Mouse (Mus musculus) embryonic facial prominence, embryonic 10.5 days (tissue): ENCODE results near the gene Zfp704. TPM values are rescaled to one million over a fixed set of nuclear protein-coding genes. Genes with fewer than 3 reads are reported as not detected.

ENCODE experiments used
- DNase-seq: peaks from one replicate; pipeline ENCODE4 v3.0.0-alpha.2; 2017; ENCODE audit warnings: low spot score
- H3K27ac ChIP-seq: fragments of 300-500 bp; sonication (generic); replicated peaks from 2 replicates; pipeline ENCODE4 v1.5.1; 2016; ENCODE audit warnings: mild to moderate bottlenecking
- H3K27me3 ChIP-seq: fragments of 300-500 bp; sonication (generic); replicated peaks from 2 replicates; pipeline ENCODE4 v1.6.1; 2016; ENCODE audit warnings: low read depth, mild to moderate bottlenecking; ENCODE audit not compliant: poor library complexity, severe bottlenecking
- H3K36me3 ChIP-seq: fragments of 300-500 bp; sonication (generic); replicated peaks from 2 replicates; pipeline ENCODE4 v1.6.1; 2016; ENCODE audit warnings: mild to moderate bottlenecking, moderate library complexity
- H3K4me1 ChIP-seq: fragments of 300-500 bp; sonication (generic); 2 replicates; pipeline ENCODE4 v1.6.1; 2016
- H3K4me3 ChIP-seq: fragments of 300-500 bp; sonication (generic); 2 replicates; pipeline ENCODE4 v1.5.1; 2016; ENCODE audit warnings: mild to moderate bottlenecking, moderate library complexity
- H3K9me3 ChIP-seq: fragments of 300-500 bp; sonication (generic); 2 replicates; pipeline ENCODE4 v1.6.1; 2016; ENCODE audit warnings: mild to moderate bottlenecking
- WGBS: fragments of 180-500 bp; shearing (Covaris S2); methylation state at CpG from one replicate; pipeline ENCODE4 v1.1.7; 2016; 5-methylcytosine and 5-hydroxymethylcytosine counted together
- polyA plus RNA-seq: library from polyadenylated mRNA; unstranded; fragments of >200 nt; fragmentation: Nextera tagmentation; extraction: Ambion mirVana; gene quantifications from 2 replicates; pipeline ENCODE4 v1.2.1, GENCODE M21; 2016

Zfp704 gene
- polyA plus RNA-seq, 1 experiment from 2014 or later, result 7.4 TPM

DNA sequence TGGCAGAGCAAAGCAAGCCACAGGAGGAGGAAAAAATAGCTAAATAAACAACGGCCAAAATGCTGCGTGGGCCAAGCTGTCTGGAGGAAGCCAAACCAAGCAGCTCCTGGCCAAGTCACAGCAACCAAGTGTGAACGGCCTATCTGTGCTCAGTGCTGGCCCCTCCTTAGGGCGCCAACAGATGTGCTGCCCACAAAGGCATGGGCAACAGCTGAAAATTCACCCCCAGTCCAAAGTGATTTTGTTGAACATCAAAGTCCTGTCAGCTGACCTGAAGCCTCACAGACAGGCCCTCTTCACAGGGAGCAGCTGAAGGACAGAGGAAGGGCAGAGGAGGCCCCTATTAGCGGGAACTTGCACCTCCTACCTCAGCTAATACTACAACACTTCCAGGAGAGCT, 148.2 kb downstream of the Zfp704 start:
- DNase-seq, result no peak
- H3K4me3 ChIP-seq, result no peak overlapping the region
- H3K27me3 ChIP-seq, result no peaks in the 10 kb centered on the region
- H3K36me3 ChIP-seq, result peaks cover 36% of the 10 kb centered on the region
- H3K4me1 ChIP-seq, result no peaks in the 10 kb centered on the region
- 92% methylated on average over 5 of the region's 5 CpGs for WGBS
- H3K9me3 ChIP-seq, result 0 out of 2 replicates have a peak, but pooled peaks cover 4% of the 10 kb centered on the region
- no peak overlapping the region for H3K27ac ChIP-seq

DNA sequence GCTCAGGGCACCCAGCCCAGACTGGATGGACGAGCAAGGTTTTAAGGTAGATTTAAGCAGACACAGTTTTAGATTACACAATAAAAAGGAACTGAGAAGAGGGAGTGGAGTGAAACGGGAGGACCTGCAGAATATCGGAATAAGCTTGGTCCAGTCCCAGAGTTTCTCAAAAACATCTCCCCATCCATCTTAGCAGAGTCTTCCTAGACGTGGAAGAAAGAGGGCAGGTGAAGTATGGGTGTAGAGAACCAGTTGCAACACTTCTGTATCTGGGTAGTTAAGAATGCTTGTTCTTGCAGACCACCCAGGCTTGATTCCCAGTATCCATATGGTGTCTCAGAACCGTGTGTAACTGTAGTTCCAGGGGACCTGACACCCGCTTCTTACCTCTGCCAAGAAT, 149.6 kb downstream of the Zfp704 start:
- no peak for DNase-seq
- Histone ChIP-seq H3K27me3 (no peaks in the 10 kb centered on the region), H3K36me3 (peaks cover 39% of the 10 kb centered on the region), H3K27ac (no peak overlapping the region), H3K4me1 (no peaks in the 10 kb centered on the region), H3K4me3 (no peak overlapping the region), H3K9me3 (0 out of 2 replicates have a peak, but pooled peaks cover 4% of the 10 kb centered on the region)
- 92% methylated on average over 6 of the region's 6 CpGs for WGBS

DNA sequence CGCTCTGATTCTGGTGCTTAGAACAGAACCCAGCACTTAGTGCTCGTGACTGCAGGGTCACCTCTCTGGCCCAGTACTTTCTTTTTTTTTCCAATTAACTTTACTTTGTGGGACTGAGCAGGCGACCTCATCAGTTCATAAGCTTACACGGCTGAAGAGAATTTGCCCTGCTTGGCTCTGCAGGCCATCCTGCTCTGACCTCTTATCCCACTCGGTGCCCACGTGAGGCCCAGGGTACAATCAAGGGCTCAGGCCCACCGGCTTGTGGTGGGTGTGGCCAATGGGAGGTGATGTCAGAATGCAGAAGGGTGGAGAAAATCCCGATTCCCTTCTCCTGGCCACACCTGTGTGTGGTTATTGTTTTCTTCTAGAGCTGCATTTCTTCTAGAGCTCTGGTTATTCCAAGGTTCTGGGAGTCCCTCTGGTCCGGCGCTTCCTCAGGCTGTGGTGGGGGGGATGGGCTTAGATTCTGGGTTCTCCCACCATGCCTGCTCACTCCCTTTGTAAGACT, 153.4 kb downstream of the Zfp704 start:
- peaks cover 17% of the 10 kb centered on the region for H3K36me3 ChIP-seq
- DNase-seq, result no peak
- H3K27me3 ChIP-seq, result no peaks in the 10 kb centered on the region
- no peaks in the 10 kb centered on the region for H3K4me1 ChIP-seq
- no peaks in the 10 kb centered on the region for H3K9me3 ChIP-seq
- H3K27ac ChIP-seq, result no peak overlapping the region
- 76% methylated on average over 10 of the region's 10 CpGs for WGBS
- H3K4me3 ChIP-seq, result no peak overlapping the region

DNA sequence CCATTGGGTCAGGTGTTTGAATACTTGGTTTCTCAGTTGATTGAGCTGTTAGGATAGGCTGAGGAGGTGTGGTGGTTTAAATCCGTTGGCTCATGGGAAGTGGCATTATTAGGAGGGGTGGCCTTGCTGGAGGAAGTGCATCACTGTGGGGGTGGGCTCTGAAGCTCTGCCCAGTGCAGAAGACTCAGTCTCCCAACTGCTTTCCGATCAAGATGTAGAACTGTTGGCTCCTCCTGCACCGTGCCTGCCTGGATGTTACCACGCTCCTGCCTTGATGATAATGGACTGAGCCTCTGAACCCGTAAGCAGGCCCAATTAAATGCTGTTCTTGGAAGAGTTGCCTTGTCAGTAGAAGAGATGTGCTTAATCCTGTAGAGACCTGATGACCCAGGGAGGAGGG, 154.5 kb downstream of the Zfp704 start:
- Histone ChIP-seq H3K27me3 (no peaks in the 10 kb centered on the region), H3K36me3 (peaks cover 14% of the 10 kb centered on the region), H3K27ac (no peak overlapping the region), H3K9me3 (no peaks in the 10 kb centered on the region), H3K4me1 (no peaks in the 10 kb centered on the region), H3K4me3 (no peak overlapping the region)
- no peak for DNase-seq
- WGBS, result 93% methylated on average over 5 of the region's 5 CpGs

DNA sequence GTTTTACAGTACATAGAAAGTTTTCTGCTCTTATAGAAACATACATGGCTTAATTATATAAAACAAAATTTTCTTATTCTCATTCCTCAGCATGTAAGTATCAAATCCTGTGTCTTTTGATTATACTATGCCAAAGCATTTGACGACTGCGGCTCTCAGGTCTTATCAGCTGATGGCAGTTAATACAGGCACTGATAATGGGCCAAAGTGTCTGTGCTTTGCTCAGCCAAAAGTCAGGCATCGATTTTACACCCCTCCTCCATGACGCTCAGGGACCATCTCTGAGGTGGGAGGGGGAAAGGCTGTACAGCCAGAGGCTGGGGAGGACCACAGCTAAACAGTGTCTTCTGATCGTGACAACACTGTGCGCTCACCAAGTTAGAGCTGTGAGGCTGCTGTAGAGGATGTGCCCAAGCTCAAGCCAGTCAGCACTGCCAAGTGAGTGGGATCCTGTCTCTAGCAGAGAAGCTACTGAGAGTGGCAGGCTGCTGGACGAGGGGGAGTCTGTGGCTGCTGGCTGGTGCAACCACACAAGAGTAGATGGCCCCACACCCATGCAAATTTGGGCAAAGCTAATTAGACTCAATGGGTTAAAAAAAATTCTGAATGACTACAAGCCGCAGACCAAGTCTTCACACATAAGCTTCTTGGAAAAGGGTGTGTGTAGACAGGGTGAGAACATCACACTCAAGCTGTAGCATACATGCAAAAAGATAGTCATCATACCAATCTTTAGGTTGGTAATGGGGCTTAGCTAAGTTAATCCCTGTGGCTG, 155.1 kb downstream of the Zfp704 start:
- H3K4me3 ChIP-seq, result no peak overlapping the region
- no peaks in the 10 kb centered on the region for H3K9me3 ChIP-seq
- H3K27ac ChIP-seq, result no peak overlapping the region
- no peaks in the 10 kb centered on the region for H3K4me1 ChIP-seq
- H3K36me3 ChIP-seq, result peaks cover 13% of the 10 kb centered on the region
- no peak for DNase-seq
- no peaks in the 10 kb centered on the region for H3K27me3 ChIP-seq
- WGBS, result 91% methylated on average over 8 of the region's 8 CpGs

DNA sequence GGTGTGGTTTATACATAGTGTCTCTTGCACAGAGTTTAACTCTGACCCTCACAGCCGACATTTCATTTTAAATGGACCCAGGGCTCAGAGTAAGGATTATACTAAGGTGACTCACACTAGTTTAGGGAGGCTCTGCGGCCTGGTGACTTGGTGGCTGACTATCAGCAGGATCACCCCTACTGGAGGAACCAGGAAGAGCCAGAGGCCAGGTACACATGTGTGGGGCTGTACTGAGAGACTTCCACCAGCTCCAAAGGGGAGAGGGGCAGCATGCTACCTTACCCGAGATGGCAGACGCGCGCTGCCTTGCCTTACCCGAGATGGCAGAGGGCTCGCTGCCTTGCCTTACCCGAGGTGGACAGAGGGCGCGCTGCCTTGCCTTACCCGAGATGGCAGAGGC, 159.4 kb downstream of the Zfp704 start:
- H3K4me3 ChIP-seq, result no peak overlapping the region
- WGBS, result 95% methylated on average over 12 of the region's 12 CpGs

DNA sequence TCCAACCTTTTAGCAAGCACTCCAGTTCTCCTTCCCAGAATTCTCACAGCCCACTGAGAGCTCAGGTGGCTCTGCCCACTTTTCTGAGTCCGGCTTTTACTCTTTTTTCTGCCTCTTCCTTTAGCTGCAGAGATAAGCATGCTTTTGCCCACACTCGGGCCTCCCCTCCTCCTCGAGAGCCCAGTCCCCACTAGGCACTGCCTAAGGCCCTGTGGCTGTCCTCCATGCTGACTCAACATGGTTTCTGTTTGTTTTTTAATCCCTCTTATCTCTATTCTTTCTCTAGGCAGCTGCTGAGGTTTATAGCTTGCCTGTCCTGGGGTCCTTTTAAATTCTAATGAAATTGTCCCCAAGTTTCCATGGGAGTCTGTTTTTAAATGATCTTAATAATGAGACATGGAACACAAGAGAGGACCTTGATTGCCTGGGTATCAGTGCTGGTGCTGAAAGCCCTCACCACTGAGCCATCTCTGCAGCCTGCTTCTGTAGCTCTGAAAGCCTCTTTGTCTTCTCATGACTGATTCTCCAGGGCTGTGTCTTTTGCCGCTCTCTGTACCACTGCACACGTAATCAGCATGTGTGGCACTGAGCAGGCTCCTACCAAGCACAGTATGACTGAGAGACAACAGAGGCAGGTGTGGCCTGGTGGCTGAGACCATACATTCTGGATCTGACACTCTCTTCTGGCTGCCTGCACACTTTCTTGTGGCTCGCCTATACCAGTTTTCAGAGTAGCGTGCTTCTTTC, 160.5 kb downstream of the Zfp704 start:
- DNase-seq, result no peak
- peaks cover 4% of the 10 kb centered on the region; the same call in 1 of the 2 replicates for H3K9me3 ChIP-seq
- no peak overlapping the region for H3K4me3 ChIP-seq
- H3K27ac ChIP-seq, result no peak overlapping the region
- 74% methylated on average over 7 of the region's 7 CpGs for WGBS
- H3K36me3 ChIP-seq, result peaks cover 46% of the 10 kb centered on the region
- no peaks in the 10 kb centered on the region for H3K27me3 ChIP-seq
- no peaks in the 10 kb centered on the region for H3K4me1 ChIP-seq

More for the DNA sequence above, 159.4 kb downstream of the Zfp704 start:
- H3K27me3 ChIP-seq, result no peaks in the 10 kb centered on the region
- no peak for DNase-seq
- H3K36me3 ChIP-seq, result peaks cover 46% of the 10 kb centered on the region
- no peaks in the 10 kb centered on the region for H3K4me1 ChIP-seq
- no peak overlapping the region for H3K27ac ChIP-seq
- H3K9me3 ChIP-seq, result peaks cover 4% of the 10 kb centered on the region; the same call in 1 of the 2 replicates

DNA sequence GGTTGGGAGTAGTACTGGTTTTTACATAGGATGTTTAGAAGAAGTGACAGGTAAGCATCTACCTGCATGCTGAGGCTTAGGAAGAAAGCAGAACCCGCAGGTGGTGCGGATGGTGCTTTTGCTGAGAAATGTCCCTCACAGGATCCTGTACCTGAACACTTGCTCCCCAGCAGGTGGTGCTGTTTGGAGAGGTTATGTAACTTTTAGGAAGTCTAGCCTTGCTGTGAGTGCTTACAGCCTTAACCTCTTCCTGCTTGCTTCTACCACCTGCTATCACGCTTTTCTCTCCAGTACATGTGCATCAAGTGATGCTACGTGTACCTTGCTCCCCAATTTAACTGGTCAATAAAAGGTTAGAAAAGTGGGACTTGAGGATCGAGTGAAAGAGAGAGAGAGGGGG, 161.3 kb downstream of the Zfp704 start:
- Histone ChIP-seq H3K27me3 (no peaks in the 10 kb centered on the region), H3K9me3 (peaks cover 4% of the 10 kb centered on the region; the same call in 1 of the 2 replicates), H3K4me3 (no peak overlapping the region), H3K27ac (no peak overlapping the region), H3K36me3 (peaks cover 55% of the 10 kb centered on the region), H3K4me1 (no peaks in the 10 kb centered on the region)
- DNase-seq, result no peak
- 94% methylated on average over 5 of the region's 5 CpGs for WGBS

DNA sequence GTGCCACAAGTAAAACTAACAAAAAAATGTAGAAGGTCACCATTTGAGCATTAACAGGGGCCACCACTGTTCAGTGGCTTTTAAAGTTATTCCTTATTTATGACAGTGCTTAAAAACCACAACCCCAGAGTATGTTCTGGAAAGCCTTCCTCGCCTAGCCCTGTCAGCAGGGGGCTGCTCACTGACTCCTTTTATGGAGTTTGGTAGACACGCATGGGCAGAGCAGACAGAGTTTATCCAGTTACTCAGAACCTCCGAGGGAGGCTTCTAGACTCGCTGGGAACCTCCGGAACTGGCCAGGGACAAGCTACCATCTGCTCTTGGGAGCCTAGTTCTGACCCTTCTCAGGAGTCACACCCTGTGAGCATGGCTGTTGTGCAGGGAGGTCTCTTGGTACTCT, 165.3 kb downstream of the Zfp704 start:
- Histone ChIP-seq H3K4me1 (no peaks in the 10 kb centered on the region), H3K4me3 (no peak overlapping the region), H3K27ac (no peak overlapping the region), H3K9me3 (peaks cover 4% of the 10 kb centered on the region; the same call in 1 of the 2 replicates), H3K27me3 (no peaks in the 10 kb centered on the region), H3K36me3 (peaks cover 54% of the 10 kb centered on the region)
- 80% methylated on average over 5 of the region's 5 CpGs for WGBS
- no peak for DNase-seq

DNA sequence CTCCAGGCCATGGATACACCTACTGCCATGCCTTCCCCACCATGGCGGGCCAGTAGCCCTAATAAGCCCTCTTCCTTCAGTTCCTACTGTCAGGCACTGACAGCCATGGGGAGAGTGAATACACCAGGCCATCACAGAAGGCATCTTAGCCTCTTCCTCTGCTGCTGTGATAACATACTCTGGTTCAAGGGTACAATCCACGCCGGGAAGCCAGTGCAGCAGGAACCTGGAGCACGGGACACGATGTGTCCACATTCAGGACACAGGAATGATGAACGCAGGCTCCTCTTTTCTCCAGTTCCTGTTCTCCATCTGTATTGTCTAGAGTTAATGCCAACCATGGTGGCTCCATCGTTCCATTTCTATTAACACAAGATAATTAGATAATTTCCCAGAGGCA, 165.9 kb downstream of the Zfp704 start:
- no peaks in the 10 kb centered on the region for H3K27me3 ChIP-seq
- no peaks in the 10 kb centered on the region for H3K4me1 ChIP-seq
- no peak overlapping the region for H3K4me3 ChIP-seq
- no peak overlapping the region for H3K27ac ChIP-seq
- DNase-seq, result no peak
- WGBS, result 88% methylated on average over 7 of the region's 7 CpGs
- peaks cover 4% of the 10 kb centered on the region; the same call in 1 of the 2 replicates for H3K9me3 ChIP-seq
- H3K36me3 ChIP-seq, result peaks cover 54% of the 10 kb centered on the region

DNA sequence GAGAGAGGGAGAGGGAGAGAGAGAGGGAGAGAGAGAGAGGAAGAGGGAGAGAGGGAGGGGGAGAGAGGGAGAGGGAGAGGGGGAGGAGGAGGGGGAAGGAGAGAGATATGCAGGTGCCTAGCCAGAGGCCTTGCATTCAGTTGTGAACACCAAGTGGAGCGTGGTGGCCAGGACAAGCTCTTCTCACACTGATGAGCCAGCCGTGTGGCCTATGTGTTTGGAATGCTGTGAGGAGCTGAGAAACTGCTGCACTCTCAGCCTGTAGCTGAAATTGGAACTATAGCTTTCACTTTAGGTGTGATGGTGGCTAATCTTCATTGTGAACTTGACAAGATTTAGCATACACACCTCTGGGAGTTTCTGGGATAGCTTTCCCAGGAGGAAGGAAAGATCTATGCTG, 166.4 kb downstream of the Zfp704 start:
- peaks cover under 1% of the 10 kb centered on the region; the same call in 1 of the 2 replicates for H3K9me3 ChIP-seq
- no peak for DNase-seq
- peaks cover 54% of the 10 kb centered on the region for H3K36me3 ChIP-seq
- H3K4me1 ChIP-seq, result no peaks in the 10 kb centered on the region
- no peak overlapping the region for H3K27ac ChIP-seq
- WGBS, result 92% methylated on average over 2 of the region's 2 CpGs
- no peaks in the 10 kb centered on the region for H3K27me3 ChIP-seq
- no peak overlapping the region for H3K4me3 ChIP-seq

DNA sequence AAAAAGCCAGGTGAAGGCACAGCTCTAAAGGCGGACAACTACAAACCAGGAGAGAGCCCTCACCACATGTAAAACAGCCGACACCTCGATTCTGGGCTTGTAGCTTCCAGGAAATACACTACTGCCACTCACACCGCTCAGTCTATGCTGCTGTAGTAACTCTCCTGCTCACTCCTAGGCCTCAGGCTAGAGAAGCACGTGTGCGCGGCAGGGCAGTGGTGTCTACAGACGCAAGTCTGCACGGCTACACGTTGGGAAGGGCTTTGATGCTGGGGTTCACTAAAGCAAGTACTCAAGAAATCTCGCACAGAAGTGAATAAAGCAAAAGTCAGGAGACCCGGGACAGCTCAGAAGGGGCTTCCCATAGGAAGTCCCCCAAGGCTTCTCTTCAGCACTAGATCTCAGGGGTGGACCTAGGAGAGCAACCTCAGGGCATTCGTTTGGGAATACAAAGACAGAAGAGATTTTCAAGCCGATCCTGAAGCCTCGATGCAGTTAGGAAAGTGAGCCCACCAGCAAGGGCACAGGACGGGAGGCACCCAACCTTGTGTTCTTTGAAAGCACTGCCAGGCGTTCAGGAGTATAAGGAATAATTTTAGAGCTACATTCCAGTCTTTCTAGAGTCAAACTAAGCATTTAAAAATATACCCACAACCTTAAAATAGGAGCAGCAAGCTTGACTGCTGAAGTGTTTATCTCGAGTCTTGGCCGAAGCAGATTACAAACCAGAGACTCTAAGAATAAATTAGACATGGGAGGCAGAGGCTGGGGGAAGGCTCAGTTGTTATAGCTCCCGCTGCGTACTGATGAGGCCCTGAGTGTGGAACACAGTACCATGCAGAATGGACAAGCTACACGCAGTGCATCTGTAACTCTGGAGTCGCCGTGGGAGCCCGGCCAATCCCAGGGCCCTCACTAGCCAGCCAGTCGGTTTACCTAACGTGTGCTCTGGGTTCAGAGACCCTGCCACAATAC, 168.0 kb downstream of the Zfp704 start:
- Histone ChIP-seq H3K36me3 (peaks cover 55% of the 10 kb centered on the region), H3K27me3 (no peaks in the 10 kb centered on the region), H3K4me1 (no peaks in the 10 kb centered on the region), H3K27ac (no peak overlapping the region), H3K4me3 (no peak overlapping the region), H3K9me3 (no peaks in the 10 kb centered on the region)
- DNase-seq, result no peak
- 90% methylated on average over 27 of the region's 27 CpGs for WGBS
